Mouse (Mus musculus): ENCODE data around the gene Timm13. TPM values are rescaled to one million over a fixed set of nuclear protein-coding genes. Genes with fewer than 3 reads are reported as not detected.

The Timm13 gene
- polyA plus RNA-seq, 1 experiment from 2014 or later = 393 TPM

DNA sequence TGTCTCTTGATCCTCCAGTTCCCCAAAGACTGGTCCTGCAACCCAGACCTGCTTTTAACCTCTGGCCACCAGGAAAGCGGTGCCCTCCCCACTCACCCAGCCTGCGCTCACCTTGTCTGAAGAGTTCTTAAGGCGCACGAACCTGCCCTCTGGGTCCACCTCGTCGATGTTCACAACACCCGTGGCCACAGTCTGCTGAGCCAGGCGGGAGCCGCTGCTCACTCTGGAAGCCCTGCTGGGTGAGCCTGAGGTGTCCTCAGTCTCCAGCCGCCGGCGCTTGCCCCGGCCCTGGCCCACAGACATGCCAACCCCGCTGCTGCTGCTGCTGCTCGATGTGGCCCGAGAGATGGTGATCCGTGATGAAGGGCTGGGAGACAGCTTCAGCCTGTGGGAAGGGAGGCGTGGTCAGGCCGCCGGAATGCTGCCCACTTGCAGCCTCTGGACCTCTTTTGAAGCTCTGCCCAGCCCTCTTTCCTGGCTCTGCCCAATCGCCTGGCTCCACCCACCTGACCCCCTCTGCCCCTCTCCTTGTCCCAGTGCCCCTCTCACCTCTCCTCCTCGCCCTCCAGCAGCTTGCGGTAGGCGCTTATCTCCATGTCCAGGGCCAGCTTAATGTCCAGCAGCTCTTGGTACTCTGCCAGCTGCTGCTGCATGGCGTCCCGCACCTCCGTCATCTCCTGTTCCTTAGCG is 3.4 kb upstream of the Timm13 start:
- Histone ChIP-seq H3K9me3 (ENCODE audit: control insufficient read depth, low read length) (no peaks in the 10 kb centered on the region), H3K4me2 (ENCODE audit: low read length) (no peak overlapping the region), H3K4me1 (replicated peaks; ENCODE audit: control insufficient read depth, insufficient read depth, low read length) (peaks cover 7% of the 10 kb centered on the region), H3K36me3 (ENCODE audit: control insufficient read depth, insufficient read depth, low read length) (peaks cover 74% of the 10 kb centered on the region), H3K9ac (ENCODE audit: low read length) (no peak overlapping the region), H3K27ac (ENCODE audit: low read depth) (no peak overlapping the region), H3K4me3 (ENCODE audit: low read depth, low read length) (no peak overlapping the region), H3K27me3 (replicated peaks; ENCODE audit: control insufficient read depth, insufficient read depth, low read length) (no peaks in the 10 kb centered on the region)
- WGBS = 89% methylated on average over 28 of the region's 28 CpGs
- no peak for DNase-seq (ENCODE audit: low spot score)
- ATAC-seq (replicated peaks; ENCODE audit: low FRiP score, low TSS enrichment, low read depth) = no peak

DNA sequence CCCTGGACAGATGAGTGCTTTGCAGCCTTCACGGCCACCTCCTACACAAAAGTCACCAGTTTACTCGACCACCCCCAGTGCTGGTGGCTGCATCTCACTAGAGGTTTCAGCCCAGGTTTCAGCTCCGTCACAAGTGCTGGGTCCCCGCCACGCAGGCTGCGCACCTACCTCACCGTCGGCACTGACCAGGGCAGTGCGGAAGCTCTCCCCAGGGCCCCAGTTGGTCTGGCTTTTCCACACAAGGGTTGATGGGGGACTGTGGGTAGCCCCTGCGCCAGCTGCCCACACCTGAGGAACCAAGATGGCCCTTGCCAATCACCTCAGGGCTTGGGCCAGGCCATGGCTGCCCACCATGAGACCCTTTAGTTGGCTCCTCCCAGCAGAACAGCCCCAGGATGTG is 2.5 kb upstream of the Timm13 start:
- Histone ChIP-seq H3K9ac (ENCODE audit: low read length) (no peak overlapping the region), H3K4me2 (ENCODE audit: low read length) (no peak overlapping the region), H3K27me3 (replicated peaks; ENCODE audit: control insufficient read depth, insufficient read depth, low read length) (no peaks in the 10 kb centered on the region), H3K4me3 (ENCODE audit: low read depth, low read length) (no peak overlapping the region), H3K36me3 (ENCODE audit: control insufficient read depth, insufficient read depth, low read length) (peaks cover 74% of the 10 kb centered on the region), H3K9me3 (ENCODE audit: control insufficient read depth, low read length) (no peaks in the 10 kb centered on the region), H3K4me1 (replicated peaks; ENCODE audit: control insufficient read depth, insufficient read depth, low read length) (peaks cover 9% of the 10 kb centered on the region), H3K27ac (ENCODE audit: low read depth) (no peak overlapping the region)
- DNase-seq (ENCODE audit: low spot score) = no peak
- ATAC-seq (replicated peaks; ENCODE audit: low FRiP score, low TSS enrichment, low read depth) = no peak
- 92% methylated on average over 10 of the region's 10 CpGs for WGBS

DNA sequence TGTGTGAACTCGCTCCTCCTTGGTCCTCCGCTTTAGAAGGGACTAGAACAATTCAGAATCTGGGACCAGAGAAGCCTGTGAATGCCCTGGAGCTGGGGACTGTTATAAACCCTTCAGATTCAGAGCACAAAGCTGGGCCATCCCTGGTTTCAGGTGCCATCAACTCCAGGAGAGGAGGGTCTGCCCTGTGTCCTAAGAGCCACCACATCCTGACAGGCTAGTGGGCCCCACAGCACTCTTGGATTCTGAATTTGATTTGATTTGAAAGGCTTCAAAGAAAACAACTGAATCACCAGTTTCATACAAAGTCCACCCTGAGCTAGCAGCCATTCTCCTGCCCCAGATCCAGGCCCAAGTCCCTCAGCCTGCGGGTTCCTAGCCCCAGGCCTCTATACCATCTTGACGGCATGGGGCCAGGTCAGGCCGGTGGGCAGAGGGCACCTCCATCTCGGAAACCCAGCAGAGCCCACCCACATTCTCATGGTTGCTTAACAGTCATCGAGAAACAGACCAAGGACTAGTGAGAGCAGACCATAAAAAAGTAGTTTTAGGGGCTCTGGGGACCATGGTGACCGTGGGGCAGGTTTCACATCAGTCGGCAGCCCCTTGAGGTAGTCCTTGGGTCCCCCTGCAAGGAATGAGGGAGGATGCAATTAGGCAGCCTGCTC is 1.6 kb upstream of the Timm13 start:
- H3K4me2 ChIP-seq (ENCODE audit: low read length) = no peak overlapping the region
- H3K4me3 ChIP-seq (ENCODE audit: low read depth, low read length) = no peak overlapping the region
- peaks cover 12% of the 10 kb centered on the region for H3K4me1 ChIP-seq (replicated peaks; ENCODE audit: control insufficient read depth, insufficient read depth, low read length)
- H3K27ac ChIP-seq (ENCODE audit: low read depth) = no peak overlapping the region
- no peaks in the 10 kb centered on the region for H3K9me3 ChIP-seq (ENCODE audit: control insufficient read depth, low read length)
- ATAC-seq (replicated peaks; ENCODE audit: low FRiP score, low TSS enrichment, low read depth) (no peak), DNase-seq (ENCODE audit: low spot score) (no peak)
- 93% methylated on average over 9 of the region's 9 CpGs for WGBS
- no peaks in the 10 kb centered on the region for H3K27me3 ChIP-seq (replicated peaks; ENCODE audit: control insufficient read depth, insufficient read depth, low read length)
- peaks cover 65% of the 10 kb centered on the region for H3K36me3 ChIP-seq (ENCODE audit: control insufficient read depth, insufficient read depth, low read length)
- H3K9ac ChIP-seq (ENCODE audit: low read length) = no peak overlapping the region

DNA sequence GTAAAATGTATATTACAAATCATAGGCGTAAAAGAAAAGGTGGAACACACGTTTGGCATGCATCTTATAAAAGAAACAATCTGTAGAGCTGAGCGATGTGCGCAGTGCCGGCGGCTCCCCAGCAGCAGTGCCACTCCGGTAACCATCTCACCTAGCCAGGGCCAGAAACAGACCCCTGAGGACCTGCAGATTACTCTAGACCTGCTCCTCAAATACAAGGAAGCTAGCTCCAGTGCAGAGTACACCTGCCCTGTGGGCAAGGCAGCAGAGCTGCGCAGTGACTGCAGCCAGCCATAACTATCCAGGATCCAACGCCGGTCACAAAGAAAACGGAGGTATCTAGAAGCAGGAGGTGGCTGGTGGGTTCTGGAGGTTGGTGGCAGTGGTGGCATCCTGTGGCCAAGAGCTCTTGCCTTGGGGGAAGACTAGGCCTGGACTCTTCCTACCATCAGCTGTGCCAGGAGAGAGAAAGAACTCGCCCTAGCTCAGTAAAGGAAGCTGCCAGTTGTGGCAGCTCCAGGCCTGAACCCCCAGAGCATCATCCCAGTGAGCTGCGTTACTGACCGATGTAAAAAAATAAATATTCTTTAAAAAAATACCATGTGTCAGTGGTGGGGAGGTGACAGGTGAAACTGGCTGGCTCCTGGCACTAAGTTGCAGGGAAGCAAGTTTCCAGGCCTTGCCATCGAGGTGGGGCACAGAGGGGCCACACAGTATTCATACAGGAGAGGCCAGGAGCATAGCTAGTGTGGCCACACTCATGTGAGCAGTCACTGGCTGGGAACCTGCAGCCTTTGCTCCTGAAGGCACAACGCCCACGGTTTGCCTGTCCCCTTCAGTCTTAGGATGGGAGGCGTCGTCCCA is 872 bp upstream of the Timm13 start:
- Histone ChIP-seq H3K9me3 (ENCODE audit: control insufficient read depth, low read length) (no peaks in the 10 kb centered on the region), H3K4me3 (ENCODE audit: low read depth, low read length) (0 out of 2 replicates have a peak overlapping the region, but pooled peaks have one; percentile 15), H3K36me3 (ENCODE audit: control insufficient read depth, insufficient read depth, low read length) (peaks cover 61% of the 10 kb centered on the region), H3K4me2 (ENCODE audit: low read length) (peak overlapping the region; percentile 43), H3K27ac (ENCODE audit: low read depth) (no peak overlapping the region), H3K4me1 (replicated peaks; ENCODE audit: control insufficient read depth, insufficient read depth, low read length) (peaks cover 12% of the 10 kb centered on the region), H3K9ac (ENCODE audit: low read length) (peak overlapping the region; percentile 20; the same call in 1 of the 2 replicates), H3K27me3 (replicated peaks; ENCODE audit: control insufficient read depth, insufficient read depth, low read length) (no peaks in the 10 kb centered on the region)
- DNase-seq (ENCODE audit: low spot score) (no peak), ATAC-seq (replicated peaks; ENCODE audit: low FRiP score, low TSS enrichment, low read depth) (no peak)
- 86% methylated on average over 19 of the region's 19 CpGs for WGBS

DNA sequence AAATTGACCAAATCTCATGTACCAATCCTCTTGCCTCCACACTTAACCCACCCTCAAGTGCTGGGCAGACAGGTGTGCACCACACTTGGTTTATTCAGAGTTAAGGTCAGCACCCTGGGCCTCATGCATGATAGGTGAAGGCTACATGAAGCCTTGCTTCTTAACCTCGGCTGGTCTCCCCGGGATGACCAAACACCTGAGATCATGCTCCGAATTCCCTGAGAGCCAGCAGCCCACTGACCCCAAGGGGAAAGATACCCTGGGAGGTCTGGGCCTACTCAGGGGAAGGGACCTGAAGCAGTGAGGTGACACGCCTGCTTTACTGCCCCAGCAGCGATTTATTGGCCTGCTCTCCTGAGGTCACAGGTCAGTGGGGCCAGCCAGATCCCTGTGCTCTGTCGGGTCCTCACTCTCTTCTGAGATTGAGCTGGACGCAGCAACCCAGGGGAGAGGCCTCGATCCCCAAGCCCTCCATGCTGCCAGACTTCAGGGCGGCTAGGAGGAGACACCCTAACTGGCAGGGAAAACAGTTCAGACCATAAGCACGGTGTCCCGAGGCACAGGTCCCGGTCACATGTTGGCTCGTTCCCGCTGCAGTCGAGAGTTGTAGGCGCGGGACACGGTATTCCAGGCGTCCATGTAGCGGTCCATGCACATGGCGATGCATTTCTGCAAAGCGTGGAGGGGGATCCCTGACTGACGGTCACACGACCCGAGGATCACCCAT is 1.0 kb downstream of the Timm13 start:
- no peak for DNase-seq (ENCODE audit: low spot score)
- Histone ChIP-seq H3K27me3 (replicated peaks; ENCODE audit: control insufficient read depth, insufficient read depth, low read length) (no peaks in the 10 kb centered on the region), H3K9me3 (ENCODE audit: control insufficient read depth, low read length) (no peaks in the 10 kb centered on the region), H3K27ac (ENCODE audit: low read depth) (no peak overlapping the region), H3K36me3 (ENCODE audit: control insufficient read depth, insufficient read depth, low read length) (peaks cover 42% of the 10 kb centered on the region), H3K4me3 (ENCODE audit: low read depth, low read length) (peak overlapping the region; percentile 86), H3K9ac (ENCODE audit: low read length) (peak overlapping the region; percentile 72), H3K4me2 (ENCODE audit: low read length) (peak overlapping the region; percentile 94), H3K4me1 (replicated peaks; ENCODE audit: control insufficient read depth, insufficient read depth, low read length) (peaks cover 12% of the 10 kb centered on the region)
- WGBS = 10% methylated on average over 25 of the region's 25 CpGs
- ATAC-seq (replicated peaks; ENCODE audit: low FRiP score, low TSS enrichment, low read depth) = no peak

DNA sequence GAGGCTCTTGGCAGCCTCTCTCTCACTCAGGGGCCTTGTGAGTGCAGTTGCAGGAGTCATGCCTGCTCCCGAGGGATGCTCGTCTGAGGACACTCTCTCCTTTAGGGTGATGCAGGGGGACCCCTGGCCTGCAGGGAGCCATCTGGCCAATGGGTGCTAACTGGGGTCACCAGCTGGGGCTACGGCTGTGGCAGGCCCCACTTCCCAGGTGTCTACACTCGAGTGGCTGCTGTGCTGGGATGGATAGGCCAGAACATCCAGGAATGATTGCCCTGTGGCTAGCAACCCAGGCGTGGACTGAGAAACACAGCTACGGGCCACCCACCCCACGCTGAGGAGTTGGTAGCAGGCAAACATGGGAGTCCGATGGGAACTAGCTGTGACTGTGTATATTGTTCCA is 1.7 kb downstream of the Timm13 start:
- no peak for DNase-seq (ENCODE audit: low spot score)
- Histone ChIP-seq H3K4me1 (replicated peaks; ENCODE audit: control insufficient read depth, insufficient read depth, low read length) (peaks cover 12% of the 10 kb centered on the region), H3K9me3 (ENCODE audit: control insufficient read depth, low read length) (no peaks in the 10 kb centered on the region), H3K9ac (ENCODE audit: low read length) (no peak overlapping the region), H3K4me3 (ENCODE audit: low read depth, low read length) (no peak overlapping the region), H3K27ac (ENCODE audit: low read depth) (no peak overlapping the region), H3K27me3 (replicated peaks; ENCODE audit: control insufficient read depth, insufficient read depth, low read length) (no peaks in the 10 kb centered on the region), H3K4me2 (ENCODE audit: low read length) (peak overlapping the region; percentile 94; the same call in 1 of the 2 replicates), H3K36me3 (ENCODE audit: control insufficient read depth, insufficient read depth, low read length) (peaks cover 35% of the 10 kb centered on the region)
- ATAC-seq (replicated peaks; ENCODE audit: low FRiP score, low TSS enrichment, low read depth) = no peak
- WGBS = 84% methylated on average over 8 of the region's 8 CpGs

DNA sequence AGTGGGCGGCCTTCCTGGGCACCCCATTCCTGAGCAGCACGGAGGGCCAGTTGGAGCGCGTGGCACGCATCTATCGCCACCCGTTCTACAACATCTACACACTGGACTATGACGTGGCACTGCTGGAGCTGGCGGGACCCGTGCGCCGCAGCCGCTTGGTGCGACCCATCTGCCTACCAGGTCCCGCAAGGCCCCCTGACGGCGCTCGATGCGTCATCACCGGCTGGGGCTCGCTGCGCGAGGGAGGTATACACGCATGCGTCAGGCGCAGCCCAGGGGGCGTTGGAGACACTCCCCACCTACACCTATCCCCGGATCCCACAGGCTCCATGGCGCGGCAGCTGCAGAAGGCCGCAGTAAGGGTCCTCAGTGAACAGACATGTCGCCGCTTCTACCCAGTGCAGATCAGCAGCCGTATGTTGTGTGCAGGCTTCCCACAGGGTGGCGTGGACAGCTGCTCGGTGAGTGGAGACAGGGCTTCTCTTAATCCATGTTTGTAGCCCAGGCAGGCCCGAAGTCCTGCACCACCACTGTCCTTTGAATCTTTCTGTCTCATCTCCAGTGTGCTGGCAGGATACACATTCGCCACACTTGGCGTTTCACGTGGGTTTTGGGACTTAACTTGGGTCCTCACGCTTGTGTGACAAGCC is 2.8 kb downstream of the Timm13 start:
- Histone ChIP-seq H3K4me1 (replicated peaks; ENCODE audit: control insufficient read depth, insufficient read depth, low read length) (peaks cover 12% of the 10 kb centered on the region), H3K9ac (ENCODE audit: low read length) (no peak overlapping the region), H3K4me2 (ENCODE audit: low read length) (peak overlapping the region; percentile 23; the same call in 1 of the 2 replicates), H3K4me3 (ENCODE audit: low read depth, low read length) (no peak overlapping the region), H3K27ac (ENCODE audit: low read depth) (no peak overlapping the region), H3K36me3 (ENCODE audit: control insufficient read depth, insufficient read depth, low read length) (peaks cover 24% of the 10 kb centered on the region), H3K27me3 (replicated peaks; ENCODE audit: control insufficient read depth, insufficient read depth, low read length) (no peaks in the 10 kb centered on the region), H3K9me3 (ENCODE audit: control insufficient read depth, low read length) (no peaks in the 10 kb centered on the region)
- DNase-seq (ENCODE audit: low spot score) = no peak
- 31% methylated on average over 41 of the region's 41 CpGs for WGBS
- ATAC-seq (replicated peaks; ENCODE audit: low FRiP score, low TSS enrichment, low read depth) = no peak

All from intestine, embryonic 14.5 days (tissue).